In genomic region chr2:167352496-167352895, GRCm38 (mm10) we compare ENCODE assay signal across 19 mouse cellular contexts. TPM values are rescaled to one million over a fixed set of nuclear protein-coding genes. Genes with fewer than 3 reads are reported as not detected.
DNase-seq lines count a peak whose midpoint lies in the region; ATAC-seq and TF ChIP-seq lines count a peak whose summit lies in the region.
"Had no signal": no experiment of that assay in that cellular context is flagged by ENCODE, and none has a peak within 500 bp of the region (broad histone marks: within the 10 kb centered on the region; RNA-seq: fewer than 3 reads in every experiment).

No protein-coding gene starts in this region.

- no peaks in the 10 kb centered on the region for H3K27me3 ChIP-seq in kidney, adult 2 months (replicated peaks; ENCODE audit: control insufficient read depth, insufficient read depth, low read length)
- peaks cover 8% of the 10 kb centered on the region; the same call in 1 of the 2 replicates for H3K27me3 ChIP-seq in kidney, embryonic 15.5 days
- H3K27me3 ChIP-seq in hindbrain, postnatal 0 days (ENCODE audit: insufficient read depth, low read length), result no peaks in the 10 kb centered on the region
- H3K27me3 ChIP-seq in limb, embryonic 10.5 days (ENCODE audit: low read depth, poor library complexity, severe bottlenecking), result peaks cover 14% of the 10 kb centered on the region
- H3K27me3 ChIP-seq: CH12.LX had no signal

- no peaks in the 10 kb centered on the region for H3K36me3 ChIP-seq in kidney, adult 2 months (ENCODE audit: control insufficient read depth, insufficient read depth, low read length)
- H3K36me3 ChIP-seq in kidney, embryonic 15.5 days, result no peaks in the 10 kb centered on the region
- no peaks in the 10 kb centered on the region for H3K36me3 ChIP-seq in hindbrain, postnatal 0 days (ENCODE audit: insufficient read depth, low read length)
- no peaks in the 10 kb centered on the region for H3K36me3 ChIP-seq in limb, embryonic 10.5 days
- H3K36me3 ChIP-seq: embryonic facial prominence, embryonic 13.5 days; forebrain, embryonic 12.5 days; midbrain, embryonic 12.5 days; stomach, embryonic 15.5 days had no signal

- no peak for ATAC-seq in kidney, embryonic 15.5 days (replicated peaks; ENCODE audit: low FRiP score)
- no peak for ATAC-seq in hindbrain, postnatal 0 days

- H3K4me1 ChIP-seq in kidney, adult 2 months (ENCODE audit: control insufficient read depth, insufficient read depth, low read length), result peaks cover 21% of the 10 kb centered on the region
- H3K4me1 ChIP-seq in bone marrow macrophage, adult 2 months (ENCODE audit: control insufficient read depth, insufficient read depth, low read length), result peaks cover 64% of the 10 kb centered on the region
- peaks cover 62% of the 10 kb centered on the region for H3K4me1 ChIP-seq in kidney, embryonic 15.5 days
- no peaks in the 10 kb centered on the region for H3K4me1 ChIP-seq in hindbrain, postnatal 0 days (ENCODE audit: insufficient read depth, low read length)
- peaks cover 43% of the 10 kb centered on the region for H3K4me1 ChIP-seq in limb, embryonic 10.5 days

- H3K9ac ChIP-seq in kidney, embryonic 15.5 days, result no peak overlapping the region
- H3K9ac ChIP-seq in hindbrain, postnatal 0 days (replicated peaks; ENCODE audit: low read length), result no peak overlapping the region
- H3K9ac ChIP-seq: embryonic facial prominence, embryonic 13.5 days; forebrain, embryonic 12.5 days; hindbrain, embryonic 14.5 days; midbrain, embryonic 12.5 days; stomach, embryonic 15.5 days had no signal

- WGBS in kidney, adult 2 months, result 54% methylated on average over 6 of the region's 6 CpGs
- 64% methylated on average over 6 of the region's 6 CpGs for WGBS in kidney, embryonic 15.5 days
- 80% methylated on average over 6 of the region's 6 CpGs for WGBS in hindbrain, postnatal 0 days
- WGBS in limb, embryonic 10.5 days, result 58% methylated on average over 6 of the region's 6 CpGs

- H3K4me2 ChIP-seq in kidney, embryonic 15.5 days, result no peak overlapping the region
- no peak overlapping the region for H3K4me2 ChIP-seq in hindbrain, postnatal 0 days (ENCODE audit: low read depth, low read length)
- H3K4me2 ChIP-seq: embryonic facial prominence, embryonic 13.5 days; forebrain, embryonic 12.5 days; hindbrain, embryonic 14.5 days; midbrain, embryonic 12.5 days; stomach, embryonic 15.5 days had no signal

- H3K27ac ChIP-seq in kidney, adult 2 months (ENCODE audit: insufficient read depth, low read depth, low read length), result peak overlapping the region; percentile 8; the same call in 1 of the 2 replicates
- H3K27ac ChIP-seq in bone marrow macrophage, adult 2 months (ENCODE audit: insufficient read depth, low read depth, low read length), result peak overlapping the region; percentile 78
- H3K27ac ChIP-seq in kidney, embryonic 15.5 days, result peak overlapping the region; percentile 64; the same call in 1 of the 2 replicates
- H3K27ac ChIP-seq in hindbrain, postnatal 0 days, result no peak overlapping the region
- H3K27ac ChIP-seq in limb, embryonic 10.5 days, result no peak overlapping the region
- H3K27ac ChIP-seq: embryonic facial prominence, embryonic 13.5 days; hindbrain, embryonic 14.5 days; kidney, postnatal 0 days had no signal

- no peak overlapping the region for H3K4me3 ChIP-seq in kidney, adult 2 months (ENCODE audit: insufficient read depth, low read depth, low read length)
- H3K4me3 ChIP-seq in bone marrow macrophage, adult 2 months (ENCODE audit: insufficient read depth, low read length), result no peak overlapping the region
- H3K4me3 ChIP-seq in kidney, embryonic 15.5 days (replicated peaks), result no peak overlapping the region
- no peak overlapping the region for H3K4me3 ChIP-seq in hindbrain, postnatal 0 days (ENCODE audit: low read length)
- H3K4me3 ChIP-seq in limb, embryonic 10.5 days, result no peak overlapping the region
- H3K4me3 ChIP-seq: embryonic facial prominence, embryonic 13.5 days; forebrain, embryonic 12.5 days; midbrain, embryonic 12.5 days; stomach, embryonic 15.5 days had no signal

- no peaks in the 10 kb centered on the region for H3K9me3 ChIP-seq in kidney, embryonic 15.5 days (replicated peaks)
- H3K9me3 ChIP-seq in hindbrain, postnatal 0 days (ENCODE audit: low read length), result no peaks in the 10 kb centered on the region
- no peaks in the 10 kb centered on the region for H3K9me3 ChIP-seq in limb, embryonic 10.5 days (replicated peaks)
- H3K9me3 ChIP-seq: embryonic facial prominence, embryonic 13.5 days; forebrain, embryonic 12.5 days; midbrain, embryonic 12.5 days; stomach, embryonic 15.5 days had no signal

- TF ChIP-seq CTCF in kidney, adult 2 months (conservative IDR thresholded peaks at IDR 0.05; ENCODE audit: insufficient read depth, insufficient read length, low read depth, low read length), result no peak
- TF ChIP-seq CTCF in bone marrow macrophage, adult 2 months (IDR thresholded peaks at IDR 0.05; ENCODE audit: low read depth, low read length), result no peak
- no peak for TF ChIP-seq CTCF in hindbrain, postnatal 0 days (IDR thresholded peaks at IDR 0.05; ENCODE audit: low read depth)

- DNase-seq in kidney, adult 2 months, result peak; percentile 81
- DNase-seq in kidney, postnatal 10 days, result no peak
- peak; percentile 58 for DNase-seq in 416B (ENCODE audit: low read depth)
- no peak for DNase-seq in urinary bladder, postnatal 25 days (ENCODE audit: low spot score)
- DNase-seq in hindbrain, postnatal 0 days (ENCODE audit: low spot score), result no peak
- no peak for DNase-seq in limb, embryonic 10.5 days (ENCODE audit: low spot score)
- DNase-seq: cerebellum, postnatal 36 days; left cerebral cortex, postnatal 4 days; right cerebral cortex, postnatal 4 days; thymus, postnatal 36 days had no signal

- TF ChIP-seq POLR2A in kidney, adult 2 months (IDR thresholded peaks at IDR 0.05; ENCODE audit: low read depth, low read length), result no peak
- no peak for TF ChIP-seq POLR2A in bone marrow macrophage, adult 2 months (IDR thresholded peaks at IDR 0.05; ENCODE audit: borderline replicate concordance, low read depth, low read length)

RNA-seq across cellular contexts. Expression of gene B4galt5, which starts 3.5 kb away (rescaled TPM):
- polyA plus RNA-seq in kidney, adult 2 months (2012; rRNA removed), result 51.5 and 54.2 TPM in 2 replicates
- polyA plus RNA-seq in bone marrow macrophage, adult 2 months (2012; ENCODE audit: insufficient read depth, insufficient read length, missing spikeins), result 57.1 and 69.9 TPM in 2 replicates
- polyA plus RNA-seq in kidney, embryonic 15.5 days (2015; fragmentation: Nextera tagmentation; extraction: Ambion mirVana), result 9.6 and 12.7 TPM in 2 replicates
- total RNA-seq in hindbrain, postnatal 0 days (2014; rRNA removed), result 60.5 and 67.5 TPM in 2 replicates
- 28.9 and 31.5 TPM in 2 replicates for polyA plus RNA-seq in hindbrain, postnatal 0 days (2015; fragmentation: Nextera tagmentation; extraction: Ambion mirVana)
- 10.3 and 11.3 TPM in 2 replicates for polyA plus RNA-seq in limb, embryonic 10.5 days (2016; fragmentation: Nextera tagmentation; extraction: Ambion mirVana)

Comparison
In these comparisons a context has a peak if more than half of its experiments do, and no peak if none do; other contexts are left out.
1. DNase-seq: peak in kidney, adult 2 months (single experiment) and 416B (single experiment); none in kidney, postnatal 10 days (single experiment), urinary bladder, postnatal 25 days (single experiment), hindbrain, postnatal 0 days (single experiment) and limb, embryonic 10.5 days (single experiment).
2. H3K27ac ChIP-seq: peak in kidney, adult 2 months (single experiment), bone marrow macrophage, adult 2 months (single experiment) and kidney, embryonic 15.5 days (single experiment); none in hindbrain, postnatal 0 days (single experiment) and limb, embryonic 10.5 days (single experiment).